Mouse (Mus musculus): Measurements from ENCODE around the gene Olfr1495.
"Not testable (repeated sequence)": the region's sequence is repeated elsewhere in the genome, so short reads cannot be mapped to it uniquely, and the experiment has no call there.

The Olfr1495 gene

DNA sequence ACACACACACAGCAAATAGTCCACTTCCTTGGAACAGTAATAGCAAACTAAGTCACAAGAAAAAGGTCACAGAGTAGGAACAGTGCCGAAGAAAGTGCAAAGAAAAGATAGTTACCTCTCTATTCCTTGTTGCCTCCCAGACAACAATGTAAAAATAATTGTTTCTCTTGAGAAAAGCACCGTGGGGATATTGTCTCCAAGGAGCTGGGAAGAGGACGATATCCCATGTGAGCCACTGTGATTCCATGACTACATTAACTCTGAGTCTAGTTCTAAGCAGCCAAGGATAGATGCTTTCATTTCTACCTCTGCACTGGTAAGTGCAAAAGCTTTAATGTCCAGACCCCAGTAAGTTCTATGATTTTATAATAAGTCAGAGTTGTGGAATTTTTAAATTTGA, at the start of gene Olfr1495:
TSS of gene Olfr1495 (plus strand) at position 301 of the 400 bp plus-strand sequence.
- DNase-seq (ENCODE audit: low read depth, low spot score), result no peak

DNA sequence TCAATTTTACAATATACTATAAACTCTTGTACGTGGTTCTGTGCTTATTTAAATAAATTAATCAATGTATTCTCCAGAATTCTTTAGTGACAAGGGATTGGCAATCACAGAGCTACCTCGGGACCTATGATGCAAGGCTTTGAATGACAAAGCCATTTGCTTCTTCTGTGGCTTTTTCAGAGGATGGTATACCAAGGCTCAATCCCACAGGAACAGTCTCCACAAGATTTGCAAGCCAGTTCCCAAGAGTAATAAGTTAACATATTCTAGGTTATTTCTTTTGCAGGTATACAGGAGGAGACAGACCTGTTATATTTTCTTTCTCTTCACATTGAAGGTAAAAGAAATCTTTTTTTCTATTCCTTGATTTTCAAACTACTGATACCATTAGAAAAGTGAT, 41.4 kb upstream of the Olfr1495 start, which contains the start of gene Olfr1493-ps1:
TSS of gene Olfr1493-ps1 (plus strand) at position 301 of the 400 bp plus-strand sequence.
- no peak for DNase-seq (ENCODE audit: low read depth, low spot score)

- DNase-seq (ENCODE audit: low read depth, low spot score), result no peak
Measured at GRCm38 (mm10) chr19:13739428-13739827, 25.0 kb upstream of the Olfr1495 start, which contains the start of gene Olfr1494. TSS of gene Olfr1494 (plus strand) at chr19:13739728.

DNA sequence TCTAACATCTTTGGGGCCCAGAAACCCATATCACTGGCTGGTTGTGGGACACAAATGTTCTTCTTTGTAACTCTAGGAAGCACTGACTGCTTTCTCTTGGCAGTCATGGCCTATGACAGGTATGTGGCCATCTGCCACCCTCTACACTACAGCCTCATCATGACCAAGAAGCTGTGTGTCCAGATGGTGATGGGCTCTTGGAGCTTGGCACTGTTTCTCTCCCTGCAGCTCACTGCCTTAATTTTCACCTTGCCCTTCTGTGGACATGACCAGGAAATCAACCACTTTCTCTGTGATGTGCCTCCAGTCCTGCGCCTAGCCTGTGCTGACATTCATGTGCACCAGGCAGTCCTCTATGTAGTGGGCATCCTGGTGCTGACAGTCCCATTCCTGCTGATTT, 15.0 kb upstream of the Olfr1495 start:
- DNase-seq (ENCODE audit: low read depth, low spot score), result no peak

DNA sequence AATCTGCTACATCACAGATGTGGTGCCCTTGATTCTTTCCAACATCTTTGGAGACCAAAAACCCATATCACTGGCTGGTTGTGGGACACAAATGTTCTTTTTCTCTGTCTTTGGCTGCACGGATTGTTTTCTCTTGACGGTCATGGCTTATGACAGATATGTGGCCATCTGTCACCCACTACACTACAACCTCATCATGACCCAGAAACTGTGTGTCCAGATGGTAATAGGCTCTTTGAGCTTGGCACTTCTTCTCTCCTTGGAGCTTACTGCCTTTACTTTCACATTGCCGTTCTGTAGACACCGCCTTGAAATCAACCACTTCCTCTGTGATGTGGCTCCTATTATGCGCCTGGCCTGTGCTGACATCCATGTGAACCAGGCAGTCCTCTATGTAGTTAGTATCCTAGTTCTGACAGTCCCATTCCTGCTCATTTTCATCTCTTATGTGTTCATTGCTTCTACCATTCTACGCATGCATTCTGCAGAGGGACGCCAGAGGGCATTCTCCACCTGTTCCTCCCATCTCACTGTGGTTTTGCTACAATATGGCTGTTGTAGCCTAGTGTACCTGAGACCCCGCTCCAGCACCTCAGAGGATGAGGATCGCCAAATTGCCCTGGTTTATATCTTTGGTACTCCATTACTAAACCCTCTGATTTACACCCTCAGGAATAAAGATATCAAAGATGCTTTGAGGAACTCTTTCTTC, 4.3 kb downstream of the Olfr1495 start:
- no peak for DNase-seq (ENCODE audit: low read depth, low spot score)

DNA sequence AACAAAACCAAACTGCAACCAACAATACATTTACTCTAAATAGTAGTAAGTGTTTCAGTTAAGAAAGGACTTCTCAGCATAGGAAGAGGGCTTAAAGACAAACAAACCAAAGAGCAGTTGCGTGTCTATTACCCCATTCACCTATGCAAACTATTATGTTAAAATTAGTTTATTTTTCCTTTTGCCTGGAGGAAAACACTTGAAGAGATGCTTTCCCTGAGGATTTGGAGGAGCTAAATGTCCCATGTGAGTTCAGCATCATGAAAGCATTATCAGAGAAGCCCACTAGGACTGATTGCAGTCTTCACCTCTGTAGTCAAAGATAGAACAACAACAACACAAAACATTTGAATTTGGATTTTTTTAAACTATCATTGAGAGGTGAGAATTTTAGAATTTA, 13.2 kb downstream of the Olfr1495 start, which contains the start of gene Olfr1496:
TSS of gene Olfr1496 (plus strand) at position 301 of the 400 bp plus-strand sequence.
- DNase-seq (ENCODE audit: low read depth, low spot score), result no peak

DNA sequence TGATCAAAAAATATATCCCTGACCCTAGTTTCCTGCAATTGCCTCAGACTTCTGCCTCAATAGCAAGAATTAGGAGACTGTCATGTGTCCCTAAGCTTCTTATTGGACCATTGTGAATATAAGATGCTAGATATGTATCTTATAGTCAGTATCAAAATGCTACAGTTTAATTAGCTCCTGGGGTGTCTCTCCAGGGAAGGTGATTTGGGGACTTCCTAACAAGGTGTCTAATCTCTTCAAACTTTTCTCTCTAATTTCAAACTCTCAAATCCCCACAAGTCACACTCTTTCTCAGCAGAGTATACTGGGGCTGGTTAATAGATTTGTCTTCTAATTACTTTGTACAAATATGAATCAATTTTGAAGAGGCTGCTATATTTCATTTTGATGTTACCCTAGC, 33.7 kb downstream of the Olfr1495 start, which contains the start of gene Olfr1497:
TSS of gene Olfr1497 (minus strand) at position 101 of the 400 bp plus-strand sequence.
- no peak for DNase-seq (ENCODE audit: low read depth, low spot score)

DNA sequence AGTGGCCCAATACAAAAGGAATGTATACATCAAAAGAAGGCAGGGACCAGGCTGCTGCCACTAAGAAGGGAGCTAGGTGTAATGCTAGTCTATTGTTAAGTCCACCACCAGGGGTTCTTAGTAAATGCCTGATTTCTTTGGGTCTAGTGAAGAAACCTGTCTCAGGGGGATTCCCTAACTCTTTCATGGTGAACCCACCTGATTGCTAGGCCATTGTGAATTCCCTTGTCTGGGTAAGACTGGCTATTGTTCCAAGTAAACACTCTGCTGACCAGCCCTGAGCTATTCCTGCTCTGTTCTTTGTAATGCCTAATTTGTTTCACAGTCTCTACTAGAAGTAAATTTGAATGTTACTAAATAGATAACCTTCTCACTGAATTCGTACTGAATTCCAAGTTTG, 41.1 kb downstream of the Olfr1495 start:
- DNase-seq (ENCODE audit: low read depth, low spot score), result not testable (repeated sequence)

- DNase-seq (ENCODE audit: low read depth, low spot score), result no peak
Measured at GRCm38 (mm10) chr19:13812823-13813222, 48.4 kb downstream of the Olfr1495 start.

DNA sequence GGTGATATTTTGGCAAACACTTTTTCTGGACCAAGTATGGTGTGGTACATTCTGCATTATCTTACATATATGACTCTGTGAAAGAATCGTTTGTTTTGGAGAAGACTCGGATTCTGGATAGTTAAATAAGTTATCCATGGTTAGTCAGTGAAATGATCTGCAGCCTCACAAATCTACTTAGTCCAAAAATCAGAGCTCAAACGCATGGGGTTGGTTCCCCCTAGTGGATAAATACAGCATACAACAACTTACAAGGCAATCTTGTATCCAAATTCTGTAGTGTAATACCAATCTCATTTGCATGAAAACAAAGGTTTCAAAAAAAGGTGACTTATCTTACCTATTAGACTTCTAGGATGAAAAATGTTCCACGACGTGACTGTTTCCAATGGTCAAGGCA, 54.4 kb downstream of the Olfr1495 start:
- no peak for DNase-seq (ENCODE audit: low read depth, low spot score)

- DNase-seq (ENCODE audit: low read depth, low spot score), result no peak
Measured at GRCm38 (mm10) chr19:13819347-13819746, 54.9 kb downstream of the Olfr1495 start, which contains the start of gene Olfr1499. TSS of gene Olfr1499 (minus strand) at chr19:13819447.

Data from skeletal muscle tissue, adult 2 months (tissue).